Mouse (Mus musculus): ENCODE data around the gene Egr2. TPM values are rescaled to one million over a fixed set of nuclear protein-coding genes. Genes with fewer than 3 reads are reported as not detected.
A peak's percentile ranks its signal among the peaks of the same experiment; 100 is the strongest.

The Egr2 gene
- polyA plus RNA-seq, 1 experiment: 12.5 TPM

DNA sequence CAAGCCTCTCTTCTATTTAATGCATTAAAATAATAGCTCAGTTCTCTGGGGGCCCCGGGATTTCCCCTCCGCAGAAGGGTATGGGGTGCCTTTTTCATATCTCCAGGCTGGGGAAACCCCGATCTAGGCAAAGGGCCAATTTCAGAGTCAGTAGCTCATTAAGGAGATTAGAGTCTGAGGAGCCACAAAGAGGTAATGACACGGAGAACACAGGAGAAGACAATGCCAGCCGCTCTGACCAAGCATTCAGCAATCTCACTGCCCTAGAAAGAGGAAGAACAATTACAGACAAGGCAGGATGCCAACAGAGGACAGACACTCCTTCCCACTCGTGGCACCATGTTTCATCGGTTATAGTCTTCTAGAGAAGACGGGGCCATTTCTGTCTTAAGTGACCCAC, 30.8 kb downstream of the Egr2 start:
- Histone ChIP-seq H3K4me1 (ENCODE audit: control insufficient read depth, insufficient read depth, insufficient read length) (peaks cover 6% of the 10 kb centered on the region; the same call in 1 of the 2 replicates), H3K4me3 (ENCODE audit: extremely low read depth, insufficient read depth, insufficient read length) (no peak overlapping the region), H3K36me3 (ENCODE audit: control insufficient read depth, insufficient read depth, low read length) (no peaks in the 10 kb centered on the region), H3K27ac (ENCODE audit: insufficient read depth, low read length) (no peak overlapping the region), H3K27me3 (ENCODE audit: control insufficient read depth, insufficient read depth, low read length) (no peaks in the 10 kb centered on the region)
- no peak for TF ChIP-seq CTCF (IDR thresholded peaks at IDR 0.05; ENCODE audit: extremely low read depth, insufficient read depth, insufficient read length, insufficient replicate concordance)
- TF ChIP-seq POLR2A (IDR thresholded peaks at IDR 0.05; ENCODE audit: low read depth, low read length): no peak
- DNase-seq (ENCODE audit: low read depth in 1 of 2, low spot score in 2 of 2): peak in 1 of 2 experiments; percentile 52
- WGBS: 12% methylated on average over 8 of the region's 8 CpGs

DNA sequence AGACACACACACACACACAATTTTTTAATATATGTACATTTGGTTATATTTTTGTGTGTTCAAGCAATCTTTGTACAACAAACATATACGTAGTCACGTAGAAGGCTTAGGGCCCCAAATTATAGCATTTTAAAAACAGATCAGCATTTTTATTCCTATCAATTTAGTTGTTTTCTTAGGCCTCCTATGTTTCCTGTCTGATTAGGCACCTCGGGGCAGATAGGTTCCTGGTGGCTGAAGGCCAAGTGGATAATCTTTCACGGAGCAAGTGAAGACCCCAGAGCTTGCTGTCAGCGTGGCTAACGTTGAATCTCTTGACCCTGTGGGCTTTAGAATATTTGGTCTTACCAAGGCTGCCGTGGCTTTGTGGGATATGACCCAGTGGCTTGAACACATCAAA, 34.3 kb downstream of the Egr2 start:
- H3K36me3 ChIP-seq (ENCODE audit: control insufficient read depth, insufficient read depth, low read length): no peaks in the 10 kb centered on the region
- peaks cover 6% of the 10 kb centered on the region; the same call in 1 of the 2 replicates for H3K4me1 ChIP-seq (ENCODE audit: control insufficient read depth, insufficient read depth, insufficient read length)
- no peaks in the 10 kb centered on the region for H3K27me3 ChIP-seq (ENCODE audit: control insufficient read depth, insufficient read depth, low read length)
- no peak overlapping the region for H3K27ac ChIP-seq (ENCODE audit: insufficient read depth, low read length)
- 68% methylated on average over 7 of the region's 7 CpGs for WGBS
- H3K4me3 ChIP-seq (ENCODE audit: extremely low read depth, insufficient read depth, insufficient read length): no peak overlapping the region
- no peak for DNase-seq (ENCODE audit: low read depth in 1 of 2, low spot score in 2 of 2)
- no peak for TF ChIP-seq CTCF (IDR thresholded peaks at IDR 0.05; ENCODE audit: extremely low read depth, insufficient read depth, insufficient read length, insufficient replicate concordance)
- TF ChIP-seq POLR2A (IDR thresholded peaks at IDR 0.05; ENCODE audit: low read depth, low read length): no peak

DNA sequence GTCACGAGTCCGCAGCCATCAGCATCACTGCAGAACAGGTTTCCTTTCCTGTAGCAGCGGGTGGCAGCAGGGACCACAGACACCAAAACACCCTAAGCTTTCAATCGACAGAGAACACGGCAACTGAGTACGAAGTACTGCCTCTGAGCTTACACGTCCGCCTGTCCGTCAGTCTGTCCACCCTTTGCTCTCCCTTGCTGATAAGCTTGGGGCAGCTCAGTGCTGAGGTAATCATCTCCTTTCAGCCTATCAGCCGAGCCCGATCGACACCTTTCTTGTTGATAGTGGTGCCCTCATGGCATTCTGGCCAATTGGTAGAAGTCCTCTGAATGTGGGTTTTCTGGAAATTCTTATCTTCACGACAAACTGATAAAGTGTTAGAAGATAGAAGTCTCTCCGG, 36.2 kb downstream of the Egr2 start:
- Histone ChIP-seq H3K27me3 (ENCODE audit: control insufficient read depth, insufficient read depth, low read length) (no peaks in the 10 kb centered on the region), H3K36me3 (ENCODE audit: control insufficient read depth, insufficient read depth, low read length) (no peaks in the 10 kb centered on the region), H3K4me3 (ENCODE audit: extremely low read depth, insufficient read depth, insufficient read length) (no peak overlapping the region), H3K27ac (ENCODE audit: insufficient read depth, low read length) (no peak overlapping the region), H3K4me1 (ENCODE audit: control insufficient read depth, insufficient read depth, insufficient read length) (peaks cover 2% of the 10 kb centered on the region; the same call in 1 of the 2 replicates)
- DNase-seq (ENCODE audit: low read depth in 1 of 2, low spot score in 2 of 2): no peak
- no peak for TF ChIP-seq CTCF (IDR thresholded peaks at IDR 0.05; ENCODE audit: extremely low read depth, insufficient read depth, insufficient read length, insufficient replicate concordance)
- TF ChIP-seq POLR2A (IDR thresholded peaks at IDR 0.05; ENCODE audit: low read depth, low read length): no peak
- WGBS: 85% methylated on average over 14 of the region's 14 CpGs

DNA sequence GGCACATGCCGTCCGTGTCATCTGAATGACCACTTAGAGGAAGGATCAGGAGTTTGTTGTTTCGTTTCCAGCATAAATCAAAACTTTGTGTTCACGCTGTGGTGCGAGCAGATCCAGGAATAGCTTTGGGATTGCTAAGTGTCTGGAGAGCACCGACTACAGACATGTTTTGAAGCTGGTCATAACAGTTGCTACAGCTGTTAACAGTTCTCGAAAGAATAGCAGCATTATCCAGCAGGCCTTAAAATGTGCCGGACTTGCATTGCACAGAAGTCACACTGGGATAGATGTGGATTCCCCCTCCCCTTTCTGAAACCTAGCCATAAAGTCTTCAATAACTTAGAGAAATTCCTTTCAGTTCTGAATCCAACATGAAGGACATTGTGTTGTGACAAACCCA, 38.0 kb downstream of the Egr2 start:
- WGBS: 92% methylated on average over 8 of the region's 8 CpGs
- H3K4me1 ChIP-seq (ENCODE audit: control insufficient read depth, insufficient read depth, insufficient read length): no peaks in the 10 kb centered on the region
- H3K36me3 ChIP-seq (ENCODE audit: control insufficient read depth, insufficient read depth, low read length): no peaks in the 10 kb centered on the region
- no peak for DNase-seq (ENCODE audit: low read depth in 1 of 2, low spot score in 2 of 2)
- H3K4me3 ChIP-seq (ENCODE audit: extremely low read depth, insufficient read depth, insufficient read length): no peak overlapping the region
- no peak overlapping the region for H3K27ac ChIP-seq (ENCODE audit: insufficient read depth, low read length)
- TF ChIP-seq CTCF (IDR thresholded peaks at IDR 0.05; ENCODE audit: extremely low read depth, insufficient read depth, insufficient read length, insufficient replicate concordance): no peak
- TF ChIP-seq POLR2A (IDR thresholded peaks at IDR 0.05; ENCODE audit: low read depth, low read length): no peak
- H3K27me3 ChIP-seq (ENCODE audit: control insufficient read depth, insufficient read depth, low read length): no peaks in the 10 kb centered on the region

DNA sequence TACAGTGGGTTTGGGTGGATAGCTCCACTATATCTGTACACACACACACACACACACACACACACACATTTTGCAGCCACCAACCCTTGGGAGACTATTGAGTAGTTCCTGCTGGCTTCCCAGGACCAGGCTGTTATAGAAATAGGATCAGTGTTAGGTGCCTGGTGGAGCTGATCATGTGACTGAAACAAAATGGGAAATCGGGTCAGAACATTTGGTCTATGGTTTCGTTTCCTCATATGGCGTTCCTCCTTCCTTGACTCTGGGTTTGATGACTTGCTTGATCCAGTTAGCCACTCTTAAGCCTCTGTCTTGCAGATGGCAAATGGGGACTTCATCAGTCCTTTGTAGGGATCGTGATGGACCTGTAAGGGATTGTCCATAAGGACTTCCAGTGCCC, 44.6 kb downstream of the Egr2 start:
- no peaks in the 10 kb centered on the region for H3K36me3 ChIP-seq (ENCODE audit: control insufficient read depth, insufficient read depth, low read length)
- peaks cover 13% of the 10 kb centered on the region; the same call in 1 of the 2 replicates for H3K4me1 ChIP-seq (ENCODE audit: control insufficient read depth, insufficient read depth, insufficient read length)
- H3K27ac ChIP-seq (ENCODE audit: insufficient read depth, low read length): no peak overlapping the region
- H3K27me3 ChIP-seq (ENCODE audit: control insufficient read depth, insufficient read depth, low read length): no peaks in the 10 kb centered on the region
- H3K4me3 ChIP-seq (ENCODE audit: extremely low read depth, insufficient read depth, insufficient read length): no peak overlapping the region
- no peak for TF ChIP-seq CTCF (IDR thresholded peaks at IDR 0.05; ENCODE audit: extremely low read depth, insufficient read depth, insufficient read length, insufficient replicate concordance)
- no peak for TF ChIP-seq POLR2A (IDR thresholded peaks at IDR 0.05; ENCODE audit: low read depth, low read length)
- no peak for DNase-seq (ENCODE audit: low read depth in 1 of 2, low spot score in 2 of 2)
- WGBS: 67% methylated on average over 4 of the region's 4 CpGs

DNA sequence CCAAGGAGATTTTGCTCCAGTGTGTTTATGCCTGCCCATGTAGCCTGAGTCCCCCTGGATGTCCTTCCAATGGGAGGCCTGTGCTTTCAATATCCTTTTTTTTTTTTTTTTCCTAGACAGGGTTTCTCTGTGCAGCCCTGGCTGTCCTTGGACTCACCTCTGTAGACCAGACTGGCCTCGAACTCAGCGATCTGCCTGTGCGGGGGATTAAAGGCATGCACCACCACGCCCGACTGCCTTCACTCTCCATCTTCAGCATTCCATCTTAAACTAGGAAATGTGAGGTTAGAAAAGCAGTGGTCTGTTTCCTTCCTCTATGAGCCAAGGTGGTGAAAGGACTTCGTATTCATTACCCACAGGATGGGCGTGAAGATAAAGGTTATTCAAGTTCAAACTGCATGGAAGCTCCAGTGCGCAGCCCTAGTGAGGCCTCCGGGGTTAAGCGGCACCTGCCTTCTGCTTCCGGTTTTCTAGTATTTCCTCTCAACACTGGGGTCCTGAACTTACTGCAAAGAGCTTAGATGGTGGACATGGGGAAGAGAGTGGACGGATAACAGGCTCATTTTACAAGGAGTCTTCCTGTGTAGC, 46.5 kb downstream of the Egr2 start:
- Histone ChIP-seq H3K36me3 (ENCODE audit: control insufficient read depth, insufficient read depth, low read length) (no peaks in the 10 kb centered on the region), H3K4me1 (ENCODE audit: control insufficient read depth, insufficient read depth, insufficient read length) (peaks cover 26% of the 10 kb centered on the region; the same call in 1 of the 2 replicates), H3K4me3 (ENCODE audit: extremely low read depth, insufficient read depth, insufficient read length) (no peak overlapping the region), H3K27me3 (ENCODE audit: control insufficient read depth, insufficient read depth, low read length) (no peaks in the 10 kb centered on the region), H3K27ac (ENCODE audit: insufficient read depth, low read length) (no peak overlapping the region)
- DNase-seq (ENCODE audit: low read depth in 1 of 2, low spot score in 2 of 2): peak; percentile 35 to 36
- 13% methylated on average over 12 of the region's 12 CpGs for WGBS
- no peak for TF ChIP-seq POLR2A (IDR thresholded peaks at IDR 0.05; ENCODE audit: low read depth, low read length)
- no peak for TF ChIP-seq CTCF (IDR thresholded peaks at IDR 0.05; ENCODE audit: extremely low read depth, insufficient read depth, insufficient read length, insufficient replicate concordance)

DNA sequence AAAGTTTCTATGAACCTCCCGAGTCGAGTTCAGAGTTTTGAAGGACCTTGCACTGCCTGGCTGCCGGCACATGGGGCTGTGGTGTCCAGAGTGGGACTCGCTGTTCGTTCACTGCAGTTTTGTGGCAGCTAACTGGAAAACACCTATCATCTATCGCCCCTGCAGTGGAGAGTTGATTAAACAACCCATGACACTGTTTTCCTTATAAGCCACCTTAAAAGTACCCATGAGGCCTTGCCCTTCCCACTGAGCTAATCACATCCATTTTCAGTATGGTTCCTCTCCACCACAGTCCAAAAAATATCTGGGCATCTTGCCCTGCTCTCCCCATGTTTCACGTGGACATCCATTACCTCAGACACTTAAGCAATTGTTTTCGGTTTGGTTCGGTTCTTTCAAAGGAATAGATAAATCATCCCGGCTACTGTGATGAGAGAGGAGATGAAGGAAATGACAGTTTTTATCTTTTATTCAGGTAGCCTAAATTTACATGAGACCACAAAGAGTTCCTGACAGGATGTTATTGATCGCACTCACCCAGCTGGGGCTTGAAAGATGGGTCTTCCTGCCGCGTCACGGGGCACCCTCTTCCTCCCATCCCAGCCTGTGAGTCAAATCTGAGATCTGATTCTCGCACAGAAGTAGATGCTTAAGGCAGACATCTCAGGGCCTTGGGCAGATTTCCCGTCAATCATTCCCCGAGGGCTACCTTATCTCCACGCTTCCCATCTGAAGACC, 50.8 kb downstream of the Egr2 start:
- H3K36me3 ChIP-seq (ENCODE audit: control insufficient read depth, insufficient read depth, low read length): no peaks in the 10 kb centered on the region
- peaks cover 26% of the 10 kb centered on the region; the same call in 1 of the 2 replicates for H3K4me1 ChIP-seq (ENCODE audit: control insufficient read depth, insufficient read depth, insufficient read length)

More for the DNA sequence above, 50.8 kb downstream of the Egr2 start:
- Histone ChIP-seq H3K27ac (ENCODE audit: insufficient read depth, low read length) (peak overlapping the region; percentile 47; the same call in 1 of the 2 replicates), H3K4me3 (ENCODE audit: extremely low read depth, insufficient read depth, insufficient read length) (no peak overlapping the region), H3K27me3 (ENCODE audit: control insufficient read depth, insufficient read depth, low read length) (no peaks in the 10 kb centered on the region)
- TF ChIP-seq CTCF (IDR thresholded peaks at IDR 0.05; ENCODE audit: extremely low read depth, insufficient read depth, insufficient read length, insufficient replicate concordance) (no peak), POLR2A (IDR thresholded peaks at IDR 0.05; ENCODE audit: low read depth, low read length) (no peak)
- 49% methylated on average over 18 of the region's 18 CpGs for WGBS
- DNase-seq (ENCODE audit: low read depth in 1 of 2, low spot score in 2 of 2): peak; percentile 58 to 61

Other genes with a start within 250 kb of the Egr2 start
- 9.6 and 13.2 TPM in 2 replicates for gene Ado, start 13.5 kb downstream of the Egr2 start, polyA plus RNA-seq (2012; rRNA removed)